ENCODE assay signal across 23 mouse cellular contexts in genomic region chr5:117967659-117968069, GRCm38 (mm10). TPM values are rescaled to one million over a fixed set of nuclear protein-coding genes. Genes with fewer than 3 reads are reported as not detected.
DNase-seq lines count a peak whose midpoint lies in the region; ATAC-seq and TF ChIP-seq lines count a peak whose summit lies in the region.
"Had no signal": no experiment of that assay in that cellular context is flagged by ENCODE, and none has a peak within 500 bp of the region (broad histone marks: within the 10 kb centered on the region; RNA-seq: fewer than 3 reads in every experiment).

No protein-coding gene starts in this region.

- dilution Hi-C loops in CH12.LX (cut with MboI; ENCODE audit: extremely low pct_ligation_motif_present, extremely low pct_unique_long_range_greater_than_20kb, low sequenced_read_pairs): no loop called here

- 0 out of 2 replicates have a peak overlapping the region, but pooled peaks have one; percentile 25 for H3K27ac ChIP-seq in liver, embryonic 12.5 days
- H3K27ac ChIP-seq in liver, embryonic 11.5 days (ENCODE audit: low read depth, low read length): no peak overlapping the region; the same call in 1 of the 2 replicates
- no peak overlapping the region for H3K27ac ChIP-seq in CH12.LX (ENCODE audit: insufficient read depth, low read depth)
- H3K27ac ChIP-seq in neural tube, embryonic 15.5 days (replicated peaks): no peak overlapping the region
- H3K27ac ChIP-seq: embryonic facial prominence, embryonic 12.5 days; gastrocnemius, adult 2 months; heart, embryonic 13.5 days; neural tube, embryonic 12.5 days had no signal

- H3K36me3 ChIP-seq in liver, embryonic 12.5 days: no peaks in the 10 kb centered on the region
- no peaks in the 10 kb centered on the region for H3K36me3 ChIP-seq in liver, embryonic 11.5 days (ENCODE audit: control insufficient read depth, insufficient read depth, low read length)
- no peaks in the 10 kb centered on the region for H3K36me3 ChIP-seq in CH12.LX (replicated peaks in 1 of 2; ENCODE audit: control insufficient read depth in 1 of 2, insufficient read depth in 1 of 2, low read length in 1 of 2)
- H3K36me3 ChIP-seq in neural tube, embryonic 15.5 days: no peaks in the 10 kb centered on the region
- H3K36me3 ChIP-seq: embryonic facial prominence, embryonic 12.5 days; heart, embryonic 13.5 days; neural tube, embryonic 12.5 days had no signal

- H3K9ac ChIP-seq in liver, embryonic 12.5 days: no peak overlapping the region
- H3K9ac ChIP-seq in liver, embryonic 11.5 days (ENCODE audit: low read depth, low read length): no peak overlapping the region
- no peak overlapping the region for H3K9ac ChIP-seq in CH12.LX (ENCODE audit: insufficient read depth, low read depth)
- no peak overlapping the region for H3K9ac ChIP-seq in neural tube, embryonic 15.5 days (replicated peaks)
- H3K9ac ChIP-seq: embryonic facial prominence, embryonic 12.5 days; heart, embryonic 13.5 days; neural tube, embryonic 12.5 days had no signal

- H3K79me2 ChIP-seq in CH12.LX (replicated peaks; ENCODE audit: control insufficient read depth, extremely low read depth, insufficient read depth, poor library complexity, severe bottlenecking): no peaks in the 10 kb centered on the region

- no peak overlapping the region for H3K4me2 ChIP-seq in liver, embryonic 12.5 days
- no peak overlapping the region for H3K4me2 ChIP-seq in liver, embryonic 11.5 days
- no peak overlapping the region for H3K4me2 ChIP-seq in CH12.LX (ENCODE audit: insufficient read depth, low read depth, poor library complexity, severe bottlenecking)
- no peak overlapping the region for H3K4me2 ChIP-seq in neural tube, embryonic 15.5 days
- H3K4me2 ChIP-seq: embryonic facial prominence, embryonic 12.5 days; heart, embryonic 13.5 days; midbrain, embryonic 11.5 days; neural tube, embryonic 12.5 days had no signal

- TF ChIP-seq RAD21 in CH12.LX (IDR thresholded peaks at IDR 0.05; ENCODE audit: low read depth, low read length): no peak

- H3K9me3 ChIP-seq in liver, embryonic 12.5 days (replicated peaks): no peaks in the 10 kb centered on the region
- H3K9me3 ChIP-seq in liver, embryonic 11.5 days (ENCODE audit: control insufficient read depth, low read length): no peaks in the 10 kb centered on the region
- peaks cover 8% of the 10 kb centered on the region for H3K9me3 ChIP-seq in CH12.LX (replicated peaks; ENCODE audit: low read length)
- H3K9me3 ChIP-seq in neural tube, embryonic 15.5 days (replicated peaks): no peaks in the 10 kb centered on the region
- H3K9me3 ChIP-seq: embryonic facial prominence, embryonic 12.5 days; heart, embryonic 13.5 days; neural tube, embryonic 12.5 days had no signal

- TF ChIP-seq EP300 in CH12.LX (IDR thresholded peaks at IDR 0.05; ENCODE audit: low read length): no peak

- no peak for TF ChIP-seq CTCF in CH12.LX (conservative IDR thresholded peaks at IDR 0.05 in 1 of 2, IDR thresholded peaks at IDR 0.05 in 1 of 2; ENCODE audit: low read depth in 2 of 2, low read length in 2 of 2)

- ATAC-seq in liver, embryonic 12.5 days: no peak
- ATAC-seq in liver, embryonic 11.5 days (replicated peaks; ENCODE audit: low FRiP score): no peak
- ATAC-seq in megakaryocyte-erythroid progenitor cell, adult 5-6 weeks (replicated peaks; ENCODE audit: low FRiP score, low TSS enrichment, poor library complexity, severe bottlenecking): peak; percentile 32; the same call in 1 of the 2 replicates
- no peak for ATAC-seq in neural tube, embryonic 15.5 days (ENCODE audit: low FRiP score)
- ATAC-seq: forebrain, embryonic 16.5 days had no signal

- peaks cover 17% of the 10 kb centered on the region for H3K4me1 ChIP-seq in liver, embryonic 12.5 days
- H3K4me1 ChIP-seq in liver, embryonic 11.5 days (replicated peaks; ENCODE audit: control insufficient read depth, insufficient read depth, low read length): peaks cover 3% of the 10 kb centered on the region; the same call in 1 of the 2 replicates
- H3K4me1 ChIP-seq in CH12.LX (ENCODE audit: control insufficient read depth in 1 of 2, insufficient read depth in 2 of 2): peaks cover 7% of the 10 kb centered on the region in 2 experiments
- peaks cover 3% of the 10 kb centered on the region; the same call in 1 of the 2 replicates for H3K4me1 ChIP-seq in neural tube, embryonic 15.5 days
- H3K4me1 ChIP-seq: neural tube, embryonic 12.5 days had no signal

- no peak for TF ChIP-seq POLR2A in CH12.LX (IDR thresholded peaks at IDR 0.05; ENCODE audit: low read depth, low read length)

- in situ Hi-C loops in CH12.LX (cut with MboI; ENCODE audit: low pct_ligation_motif_present, low pct_unique_long_range_greater_than_20kb, low sequenced_read_pairs): no loop called here

- 44% methylated on average over 4 of the region's 4 CpGs for WGBS in liver, embryonic 12.5 days (ENCODE audit: insufficient replicate concordance)
- 50% methylated on average over 4 of the region's 4 CpGs for WGBS in liver, embryonic 11.5 days
- WGBS in neural tube, embryonic 15.5 days: 62% methylated on average over 4 of the region's 4 CpGs

- no peak overlapping the region for H3K4me3 ChIP-seq in liver, embryonic 12.5 days
- H3K4me3 ChIP-seq in liver, embryonic 11.5 days (ENCODE audit: low read depth, low read length): no peak overlapping the region
- no peak overlapping the region for H3K4me3 ChIP-seq in CH12.LX (replicated peaks in 1 of 3; ENCODE audit: low read depth in 2 of 3, low read length in 2 of 3, poor library complexity in 1 of 3)
- no peak overlapping the region for H3K4me3 ChIP-seq in neural tube, embryonic 15.5 days (replicated peaks)
- H3K4me3 ChIP-seq: embryonic facial prominence, embryonic 12.5 days; gastrocnemius, adult 2 months; heart, embryonic 13.5 days; neural tube, embryonic 12.5 days had no signal

- DNase-seq in liver, embryonic 11.5 days (ENCODE audit: low spot score): no peak
- DNase-seq in CH12.LX (ENCODE audit: extremely low read depth) (no peak), adipocyte (ENCODE audit: low spot score) (peak; percentile 73)
- DNase-seq in layer of hippocampus, adult 9-10 months (ENCODE audit: low spot score): no peak
- DNase-seq in thymus, postnatal 36 days: no peak
- DNase-seq: adrenal gland, postnatal 25 days; cerebellum, adult 8-10 months; gastrocnemius, adult 2 months; heart, adult 11 months; layer of hippocampus, postnatal 36 days; liver; lung, postnatal 14 days; right cerebral cortex, postnatal 25 days; thymus, adult 2 months had no signal

- H3K27me3 ChIP-seq in liver, embryonic 12.5 days (replicated peaks): peaks cover 27% of the 10 kb centered on the region
- no peaks in the 10 kb centered on the region for H3K27me3 ChIP-seq in liver, embryonic 11.5 days (replicated peaks; ENCODE audit: control insufficient read depth, insufficient read depth, low read length)
- peaks cover 3% of the 10 kb centered on the region for H3K27me3 ChIP-seq in CH12.LX (replicated peaks)
- no peaks in the 10 kb centered on the region for H3K27me3 ChIP-seq in neural tube, embryonic 15.5 days (replicated peaks)
- H3K27me3 ChIP-seq: embryonic facial prominence, embryonic 12.5 days; heart, embryonic 13.5 days; neural tube, embryonic 12.5 days had no signal

TF ChIP-seq in CH12.LX, 34 proteins besides CTCF, POLR2A, EP300 and RAD21:
- TF ChIP-seq CHD1 (IDR thresholded peaks at IDR 0.05; ENCODE audit: low read depth, low read length) (no peak), MAFK (IDR thresholded peaks at IDR 0.05; ENCODE audit: insufficient replicate concordance, low read length) (peak; percentile 70; the same call in 1 of the 2 replicates), TBP (conservative IDR thresholded peaks at IDR 0.05; ENCODE audit: low read depth, low read length) (no peak)

RNA-seq across cellular contexts. Expression of gene Fbxo21, which starts 8.9 kb away (rescaled TPM):
- 28.1 and 28.3 TPM in 2 replicates for polyA plus RNA-seq in liver, embryonic 12.5 days (2016; fragmentation: Nextera tagmentation; extraction: Ambion mirVana)
- 44.8 and 49.2 TPM in 2 replicates for polyA plus RNA-seq in liver, embryonic 11.5 days (2014; fragmentation: Nextera tagmentation; extraction: Ambion mirVana)
- 13.5 and 13.7 TPM in 2 replicates for total RNA-seq in CH12.LX (2012; rRNA removed)
- 9.9 and 10.7 TPM in 2 replicates for total RNA-seq in CH12.LX (2014; rRNA removed)
- 19.3 and 24.1 TPM in 2 replicates for polyA plus RNA-seq in CH12.LX (2012; ENCODE audit: insufficient read length, low read depth)
- 4.1 and 5.4 TPM in 2 replicates for total RNA-seq in megakaryocyte-erythroid progenitor cell, adult 5-6 weeks (2014; fragmentation: Nextera tagmentation)
- 6.9 and 8.5 TPM in 2 replicates for total RNA-seq in megakaryocyte-erythroid progenitor cell, adult 5-6 weeks (2017)
- 127 and 143 TPM in 2 replicates for polyA plus RNA-seq in neural tube, embryonic 15.5 days (2015; fragmentation: Nextera tagmentation; extraction: Ambion mirVana)

RNA-seq across cellular contexts. Expression of gene Tesc, which starts 59.9 kb away (rescaled TPM):
- polyA plus RNA-seq in liver, embryonic 12.5 days (2016; fragmentation: Nextera tagmentation; extraction: Ambion mirVana): 1.5 and 2.0 TPM in 2 replicates
- 1.7 and 2.2 TPM in 2 replicates for polyA plus RNA-seq in liver, embryonic 11.5 days (2014; fragmentation: Nextera tagmentation; extraction: Ambion mirVana)
- 0.13 and 0.34 TPM in 2 replicates for total RNA-seq in CH12.LX (2012; rRNA removed)
- total RNA-seq in CH12.LX (2014; rRNA removed): 1.3 TPM in 1 of 2 replicates, not detected in the other
- 0.80 and 0.90 TPM in 2 replicates for polyA plus RNA-seq in CH12.LX (2012; ENCODE audit: insufficient read length, low read depth)
- not detected in 2 replicates for total RNA-seq in megakaryocyte-erythroid progenitor cell, adult 5-6 weeks (2014; fragmentation: Nextera tagmentation)
- total RNA-seq in megakaryocyte-erythroid progenitor cell, adult 5-6 weeks (2017): not detected in 2 replicates
- polyA plus RNA-seq in neural tube, embryonic 15.5 days (2015; fragmentation: Nextera tagmentation; extraction: Ambion mirVana): 3.5 and 3.9 TPM in 2 replicates
- total RNA-seq: hematopoietic stem cell, adult 5-6 weeks had no signal
